Mouse (Mus musculus) right cerebral cortex, postnatal 10 days (tissue): Measurements from ENCODE around the gene Cdkn1a.
"Not testable (repeated sequence)": the region's sequence is repeated elsewhere in the genome, so short reads cannot be mapped to it uniquely, and the experiment has no call there.

Experiments used
- DNase-seq, 2 experiments: peaks; one replicate each; pipeline ENCODE4 v3.0.0; 2021; ENCODE audit warnings: low spot score in 2 of 2

Gene Cdkn1a

GRCm38 (mm10) chr17:29058487-29058886 is 32.3 kb upstream of the Cdkn1a start:
- no peak for DNase-seq

DNA sequence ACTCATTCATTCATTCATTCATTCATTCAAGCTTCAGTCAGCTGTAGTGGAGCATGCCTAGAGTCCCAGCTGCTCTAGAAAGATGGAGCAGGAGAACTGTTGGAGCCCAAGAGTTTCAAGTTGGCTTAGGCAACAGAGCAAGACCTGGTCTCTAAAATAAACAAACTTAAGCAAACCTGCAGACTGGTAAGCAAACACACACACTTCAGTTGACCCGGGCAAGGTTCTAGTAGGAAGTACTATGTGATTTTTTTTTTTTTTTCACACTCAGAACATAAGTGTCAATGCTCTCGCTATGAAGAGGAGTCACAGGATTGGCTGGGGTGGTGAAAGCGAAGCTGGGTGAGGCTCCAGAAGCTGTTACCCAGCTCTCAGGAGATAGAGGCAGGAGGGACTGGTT is 31.2 kb upstream of the Cdkn1a start:
- no peak for DNase-seq

DNA sequence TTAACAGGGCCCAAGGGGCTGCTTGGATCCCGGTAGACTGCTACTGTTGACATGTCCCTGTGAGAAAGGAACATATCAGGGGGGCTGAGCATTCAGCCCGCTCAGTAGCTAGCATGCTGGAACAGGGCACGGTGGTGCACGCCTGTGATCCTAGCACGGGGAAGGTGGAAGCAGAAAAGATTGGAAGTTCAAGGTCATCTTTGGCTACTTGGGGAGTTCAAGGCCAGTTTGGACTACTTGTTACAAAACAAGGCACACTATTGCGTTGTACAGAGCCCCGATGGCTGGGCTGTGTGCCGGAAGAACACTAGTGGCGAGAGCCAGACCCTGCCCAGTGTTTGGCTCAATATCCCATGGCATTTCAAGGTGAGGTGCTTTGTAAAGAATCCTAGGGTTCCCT is 29.8 kb upstream of the Cdkn1a start:
- no peak for DNase-seq

DNA sequence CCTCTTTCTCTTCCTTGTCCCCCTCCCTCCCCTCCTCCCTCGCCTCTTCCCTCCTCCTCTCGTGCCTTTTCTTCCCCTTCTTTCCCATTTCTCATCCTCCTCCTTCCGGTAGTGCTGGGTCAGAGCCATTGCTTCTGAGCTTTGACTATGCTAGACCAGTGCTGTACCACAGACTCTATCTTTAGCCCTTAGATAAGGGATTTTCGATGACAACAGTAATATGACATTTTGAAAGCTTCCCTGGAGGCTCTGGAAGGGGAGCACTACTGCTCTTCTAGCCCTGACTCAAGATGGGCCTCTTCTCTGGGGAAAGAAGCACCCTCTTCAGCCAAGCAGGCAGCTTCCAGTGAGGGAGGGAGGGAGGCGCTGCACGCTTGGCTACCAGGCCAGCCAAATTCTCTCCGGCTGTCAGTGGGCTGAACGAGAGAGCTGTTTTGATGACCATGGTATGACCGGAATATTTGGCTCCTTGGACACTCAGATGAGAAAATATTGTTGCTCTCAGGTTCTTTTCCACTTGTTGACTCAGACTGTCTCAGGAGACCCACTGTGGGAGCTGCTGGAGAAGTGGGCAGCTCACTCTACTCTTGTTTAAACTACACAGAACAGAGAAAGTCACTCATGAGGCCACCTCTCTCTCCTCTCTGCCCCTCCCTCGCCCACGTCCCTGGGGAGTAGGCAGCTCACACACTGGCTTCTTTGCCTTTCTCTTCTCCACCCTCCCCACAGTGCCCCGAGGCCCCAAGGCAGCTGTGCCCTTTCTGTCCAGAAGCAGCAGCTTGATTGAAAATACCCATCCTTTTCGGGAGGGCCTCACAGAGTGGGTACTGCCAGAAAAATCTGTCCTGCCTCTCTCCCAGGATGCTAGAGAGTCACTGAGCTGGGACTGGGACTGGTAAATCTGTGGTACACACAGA is 28.4 kb upstream of the Cdkn1a start:
- DNase-seq = no peak

DNA sequence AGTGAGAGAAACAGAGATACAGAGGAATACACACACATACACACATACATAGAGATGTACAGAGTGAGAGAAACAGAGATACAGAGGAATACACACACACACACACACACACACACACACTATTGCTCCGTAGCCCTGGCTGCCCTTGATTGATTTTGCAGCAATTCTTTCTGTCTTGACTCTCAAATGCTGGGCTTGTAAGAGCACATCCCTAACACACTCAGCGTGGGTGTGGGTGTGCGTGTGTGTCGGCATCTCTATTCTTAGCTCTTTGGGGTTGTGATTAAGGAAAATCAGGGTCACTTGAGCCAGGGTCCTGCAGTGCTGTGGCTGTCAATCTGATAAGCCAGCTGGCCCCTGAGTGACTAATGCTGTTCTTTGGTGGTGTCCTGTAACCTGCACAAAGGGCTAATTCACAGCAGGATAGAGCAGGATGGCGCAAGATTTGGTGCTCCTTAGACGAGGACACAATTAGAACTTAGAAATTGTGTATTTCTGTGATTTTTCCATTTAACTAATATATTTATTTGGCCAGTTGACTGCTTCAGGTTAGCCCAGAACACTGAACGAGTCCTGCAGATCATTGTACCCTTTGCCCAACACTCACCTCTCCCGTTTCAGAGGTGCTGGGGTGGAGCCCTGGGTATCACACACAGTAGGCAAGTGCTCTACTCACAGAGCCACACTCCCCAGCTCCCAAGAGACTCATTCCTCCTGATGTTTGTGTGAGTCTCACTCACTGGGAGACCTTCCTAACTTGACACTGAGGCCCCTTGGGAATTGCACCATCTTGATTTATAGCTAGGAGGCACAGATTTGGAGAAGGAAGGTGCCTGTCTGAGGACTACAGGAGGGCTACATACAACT is 27.4 kb upstream of the Cdkn1a start:
- DNase-seq = no peak

- DNase-seq = no peak
These were observed 26.8 kb upstream of the Cdkn1a start for GRCm38 (mm10) chr17:29063988-29064285.

DNA sequence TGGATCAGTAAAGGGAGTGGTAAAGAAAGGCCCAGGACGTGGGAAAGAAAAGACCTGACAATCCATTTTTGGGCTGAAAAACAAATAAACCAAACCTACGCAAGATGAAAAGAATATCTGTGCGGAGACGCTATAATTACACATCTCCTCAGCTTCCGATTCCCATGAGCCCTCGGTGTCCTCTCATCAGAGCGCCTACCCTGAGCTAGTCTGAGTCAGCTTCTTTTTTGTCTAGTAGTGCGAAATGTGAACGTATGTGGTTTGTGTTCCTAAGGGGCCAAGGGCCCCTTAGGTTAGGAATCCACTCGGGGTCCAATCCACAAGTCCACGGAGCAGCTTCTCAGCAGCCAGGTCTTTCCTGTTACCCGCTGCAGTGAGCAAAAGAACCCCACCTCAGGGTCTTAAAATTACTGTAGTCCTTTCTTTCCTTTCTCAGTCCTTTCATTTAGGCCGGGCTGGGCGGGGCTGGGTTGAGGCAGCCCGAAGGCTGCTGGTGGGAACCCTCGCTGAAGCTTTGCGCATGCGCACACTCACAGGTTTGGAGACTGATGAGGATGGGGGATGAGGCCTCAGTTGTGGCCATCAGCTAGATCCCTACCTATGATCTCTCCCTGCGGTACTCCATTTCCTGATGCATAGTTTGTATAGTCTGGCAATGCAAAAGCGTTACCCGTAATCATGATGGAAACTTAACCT is 25.4 kb upstream of the Cdkn1a start:
- no peak for DNase-seq

DNA sequence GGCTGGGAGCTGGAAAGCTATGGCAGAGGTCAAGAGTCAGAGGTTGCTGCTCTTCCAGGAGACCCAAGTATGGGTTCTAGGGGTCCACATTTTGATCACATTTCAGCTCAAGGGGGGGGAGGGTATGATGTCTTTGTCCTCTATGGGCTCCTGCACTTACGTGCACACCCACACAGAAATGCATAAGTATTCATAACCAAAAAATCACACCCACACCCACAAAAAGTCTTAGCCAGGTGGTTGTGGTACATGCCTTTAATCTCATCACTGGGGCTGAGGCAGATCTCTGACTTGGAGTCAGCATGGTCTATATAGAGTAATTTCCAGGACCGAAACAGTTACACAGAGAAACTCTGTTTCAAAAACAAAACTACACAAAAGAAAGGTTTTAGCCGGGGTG is 24.8 kb upstream of the Cdkn1a start:
- no peak for DNase-seq

GRCm38 (mm10) chr17:29067416-29067815 is 23.4 kb upstream of the Cdkn1a start:
- not testable (repeated sequence) for DNase-seq

GRCm38 (mm10) chr17:29067847-29068246 is 22.9 kb upstream of the Cdkn1a start:
- DNase-seq = no peak

DNA sequence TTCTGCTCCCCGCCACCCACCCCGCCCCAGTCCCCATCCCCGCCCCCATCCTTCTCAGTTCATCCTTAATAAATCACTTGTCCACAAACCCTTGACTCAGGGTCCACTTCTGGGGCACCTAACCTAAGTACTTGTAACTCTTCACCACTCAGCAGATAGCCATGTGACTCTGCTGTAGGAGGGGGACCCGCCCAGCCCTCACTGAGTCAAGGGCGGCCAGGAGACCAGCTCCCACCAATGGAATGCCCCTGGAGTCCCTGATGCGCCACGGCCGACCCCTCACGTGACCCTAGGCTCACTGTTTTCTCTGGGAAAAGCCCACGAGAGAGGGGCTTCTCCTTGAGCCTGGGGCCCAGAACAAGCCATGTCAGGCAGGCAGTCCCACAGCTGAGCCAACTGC is 21.7 kb upstream of the Cdkn1a start:
- no peak for DNase-seq

DNA sequence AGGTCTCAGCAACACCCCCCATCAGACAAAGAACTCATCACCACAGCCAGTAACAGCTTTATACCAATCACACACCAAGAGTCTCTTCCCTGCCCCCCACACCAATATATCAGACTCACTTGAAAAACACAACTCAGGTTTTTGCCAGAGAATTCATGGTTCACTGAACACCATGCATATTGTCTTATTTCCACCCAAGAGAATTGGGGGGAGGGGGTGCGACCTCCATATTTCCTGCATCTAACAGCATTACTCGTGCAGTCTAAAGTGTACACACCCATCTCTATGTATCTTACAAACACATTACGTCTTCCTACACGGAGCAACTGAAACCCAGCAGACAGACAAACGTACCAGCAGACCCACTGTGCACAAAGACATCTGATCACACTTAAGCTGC is 19.0 kb upstream of the Cdkn1a start:
- DNase-seq = no peak

DNA sequence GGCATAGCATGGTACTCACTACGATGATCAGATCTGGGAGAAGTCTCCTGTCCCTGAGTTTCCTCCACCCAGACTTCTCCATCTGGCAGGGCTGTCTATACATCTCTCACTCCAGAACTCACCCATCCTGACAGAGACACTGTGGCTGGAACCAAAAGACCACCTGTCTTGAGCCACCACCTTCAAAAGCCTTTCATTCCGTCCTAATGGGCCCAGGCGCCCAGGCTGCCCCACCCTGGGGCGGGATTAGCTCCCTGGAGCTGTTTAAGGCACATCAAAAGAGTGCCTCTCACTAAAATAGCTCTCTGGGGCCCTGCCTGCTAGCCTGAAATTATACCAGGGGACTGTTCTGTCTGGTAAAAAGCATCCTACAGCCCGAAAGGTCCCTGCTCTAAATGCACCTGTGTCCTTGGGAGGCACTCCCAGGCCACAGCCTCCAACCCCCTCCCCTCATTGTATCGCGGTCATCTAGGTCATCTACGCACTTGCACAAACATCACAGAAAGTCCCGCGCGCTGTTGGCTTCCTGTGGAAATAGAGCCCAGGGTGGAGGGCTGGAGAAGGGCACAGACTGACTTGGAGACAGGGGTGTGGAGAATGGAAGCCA is 18.0 kb upstream of the Cdkn1a start:
- DNase-seq = no peak

DNA sequence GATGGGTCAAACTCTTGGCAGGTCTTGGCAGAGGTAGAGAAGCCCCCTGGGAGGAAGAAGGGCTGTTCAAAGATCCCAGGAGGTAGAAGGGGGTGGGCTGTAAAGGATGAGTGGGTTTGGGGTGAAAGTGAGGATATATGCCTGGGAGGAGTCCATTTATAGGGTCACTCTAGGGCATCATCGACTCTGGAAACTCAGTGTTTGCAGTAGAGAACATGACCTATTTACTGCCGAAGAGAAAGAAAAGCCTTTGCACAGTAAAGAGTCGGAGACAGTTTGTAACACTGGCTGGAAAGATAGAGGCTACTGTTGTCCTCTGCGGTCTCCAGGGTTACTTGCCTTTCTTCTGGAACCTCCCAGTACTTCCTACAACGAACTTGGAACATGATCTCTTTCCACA is 17.5 kb upstream of the Cdkn1a start:
- DNase-seq = no peak

GRCm38 (mm10) chr17:29074085-29074484 is 16.7 kb upstream of the Cdkn1a start:
- DNase-seq = no peak

DNA sequence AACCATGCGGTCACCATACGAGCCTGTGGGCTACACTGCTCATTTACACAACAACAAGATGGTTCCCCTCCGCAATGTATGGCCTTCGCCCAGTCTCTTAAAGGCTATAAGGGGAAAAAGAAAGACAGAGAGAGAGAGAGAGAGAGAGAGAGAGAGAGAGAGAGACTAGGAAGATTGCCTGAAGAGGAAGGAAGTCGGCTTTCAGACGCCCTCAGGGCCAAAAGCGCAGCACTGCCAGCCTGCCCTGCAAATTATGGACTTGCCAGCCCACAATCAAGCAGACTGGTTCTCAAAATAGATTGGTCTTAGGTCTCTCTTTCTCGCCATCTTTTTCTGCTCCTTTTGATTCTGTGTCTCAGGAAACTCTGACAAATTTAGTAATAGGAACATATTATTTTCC is 14.5 kb upstream of the Cdkn1a start:
- DNase-seq = no peak

DNA sequence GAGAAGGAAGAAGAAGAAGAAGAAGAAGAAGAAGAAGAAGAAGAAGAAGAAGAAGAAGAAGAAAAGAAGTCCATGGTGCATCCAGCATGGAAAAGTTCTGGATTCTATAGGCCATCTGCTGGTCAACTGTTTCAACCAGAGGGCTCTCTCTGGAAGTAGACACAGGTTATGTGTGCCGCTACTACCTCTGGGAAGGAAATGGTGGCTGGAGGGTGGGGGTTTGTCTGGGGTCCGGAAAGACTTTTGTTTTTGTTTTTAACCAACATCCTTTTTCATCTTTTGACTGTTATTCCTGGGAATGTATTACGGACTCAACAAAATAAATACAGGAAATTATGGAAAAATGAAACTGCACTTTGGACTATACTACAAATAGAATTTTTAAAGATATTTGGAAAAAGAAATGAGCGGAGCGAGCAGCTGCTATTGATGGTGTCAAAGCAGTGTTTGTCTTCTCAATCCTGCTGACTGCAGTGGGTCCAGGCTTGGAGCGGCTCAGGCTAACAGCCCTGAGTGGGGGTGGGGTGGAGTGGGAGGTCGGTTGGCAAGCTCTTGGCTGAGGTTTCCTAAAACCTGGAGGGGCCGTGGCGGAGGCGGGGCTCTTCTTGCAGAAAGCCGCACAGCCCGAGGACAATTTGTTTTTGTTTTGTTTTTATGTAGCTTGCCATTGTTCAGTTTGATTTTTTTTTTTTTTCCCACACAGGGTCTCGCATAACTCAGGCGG is 12.8 kb upstream of the Cdkn1a start:
- peak; percentile 67 to 77 for DNase-seq

GRCm38 (mm10) chr17:29078519-29079383 is 12.0 kb upstream of the Cdkn1a start:
- DNase-seq = peak; percentile 60 to 70

- DNase-seq = no peak
These were observed 9.8 kb upstream of the Cdkn1a start for GRCm38 (mm10) chr17:29080758-29081617.
